Mouse (Mus musculus) spleen, adult 10 weeks (tissue): Measurements from ENCODE around the gene Vmn1r52. TPM values are rescaled to one million over a fixed set of nuclear protein-coding genes. Genes with fewer than 3 reads are reported as not detected.

Experiments used
- polyA plus RNA-seq: library from polyadenylated mRNA; stranded (reverse); fragments of 350-450 nt; fragmentation: Illumina TruSeq; extraction: RNeasy Lipid Tissue Mini Kit (QIAGEN cat#74804); gene quantifications from one replicate; pipeline ENCODE4 v1.2.3, GENCODE M21; 2015; ENCODE audit warnings: low replicate concordance; ENCODE audit not compliant: insufficient read depth

The Vmn1r52 gene
- not detected for polyA plus RNA-seq

DNA sequence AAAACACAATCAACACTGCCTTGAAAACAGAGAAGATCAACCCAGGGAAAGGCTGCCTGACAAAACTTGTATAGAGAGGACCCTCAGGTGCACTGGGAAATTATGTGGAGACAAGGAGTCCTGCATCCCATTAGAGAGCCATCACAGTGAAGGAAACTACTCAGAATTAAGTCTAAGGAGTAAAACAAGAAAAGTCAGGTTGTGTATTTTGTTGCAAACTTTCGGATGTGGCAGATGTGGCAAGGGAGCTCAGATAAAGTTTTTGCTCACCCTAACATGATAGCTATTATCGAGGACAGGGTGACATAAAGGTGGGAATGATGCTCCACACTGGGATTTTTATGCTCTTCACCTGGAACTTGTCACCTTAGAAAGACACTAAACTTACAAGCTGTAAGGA lies at the start of gene Vmn1r52:
TSS of gene Vmn1r52 (plus strand) at position 301 of the 400 bp plus-strand sequence.

DNA sequence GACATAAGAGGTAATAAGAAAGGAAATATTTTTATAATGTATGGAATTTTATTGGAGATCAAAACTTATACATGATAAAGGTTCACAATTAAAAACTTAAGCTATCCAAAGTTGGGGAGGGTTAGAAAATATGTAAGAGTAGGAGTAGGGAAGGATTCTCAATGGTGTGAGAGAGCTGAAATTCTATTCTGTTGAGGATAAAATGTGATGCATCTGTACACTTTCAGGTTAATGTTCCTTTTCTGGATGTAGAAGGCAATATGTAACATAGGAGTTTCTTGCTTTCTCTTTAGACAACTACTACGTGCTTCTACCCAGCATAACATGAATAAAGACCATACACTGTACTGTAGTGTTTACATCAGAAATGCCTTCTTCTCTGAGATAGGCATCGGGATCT lies 27.9 kb downstream of the Vmn1r52 start, which contains the start of gene V1ra8:
TSS of gene V1ra8 (plus strand) at position 301 of the 400 bp plus-strand sequence.

DNA sequence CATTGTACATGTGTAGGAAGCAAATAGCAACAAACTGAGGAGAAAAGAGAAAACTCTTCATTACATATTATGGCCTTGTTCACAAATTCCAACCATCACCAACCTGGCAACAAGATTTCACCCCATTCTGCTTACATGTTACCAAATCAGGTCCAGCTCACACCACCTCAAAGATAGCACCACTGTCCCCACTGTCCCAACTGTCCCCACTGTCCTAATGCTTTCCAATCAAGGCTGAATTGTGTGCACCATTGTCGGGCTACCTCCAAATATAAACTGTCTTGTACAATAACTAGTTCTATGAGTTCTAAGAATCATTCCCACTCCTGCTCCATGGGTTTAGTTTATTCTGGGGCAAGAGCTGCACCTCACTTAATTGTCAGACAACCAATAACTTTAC lies 49.7 kb downstream of the Vmn1r52 start, which contains the start of gene Vmn1r53:
TSS of gene Vmn1r53 (minus strand) at position 101 of the 400 bp plus-strand sequence.

Other genes starting within 250 kb of the Vmn1r52 start
- not detected for gene Vmn1r45, start 234.2 kb upstream of the Vmn1r52 start, polyA plus RNA-seq
- not detected for gene Vmn1r46, start 205.5 kb upstream of the Vmn1r52 start, polyA plus RNA-seq
- not detected for gene Vmn1r47, start 158.7 kb upstream of the Vmn1r52 start, polyA plus RNA-seq
- not detected for gene Vmn1r48, start 138.0 kb upstream of the Vmn1r52 start, polyA plus RNA-seq
- not detected for gene Vmn1r49, start 96.3 kb upstream of the Vmn1r52 start, polyA plus RNA-seq
- not detected for gene Vmn1r50, start 73.4 kb upstream of the Vmn1r52 start, polyA plus RNA-seq
- not detected for gene Vmn1r51, start 52.2 kb upstream of the Vmn1r52 start, polyA plus RNA-seq
- gene V1ra8, start 28.0 kb downstream of the Vmn1r52 start, polyA plus RNA-seq = not detected
- not detected for gene Vmn1r53, start 49.6 kb downstream of the Vmn1r52 start, polyA plus RNA-seq
- not detected for gene Vmn1r54, start 71.5 kb downstream of the Vmn1r52 start, polyA plus RNA-seq
- gene BC048671, start 126.4 kb downstream of the Vmn1r52 start, polyA plus RNA-seq = not detected
- gene Chst13, start 150.4 kb downstream of the Vmn1r52 start, polyA plus RNA-seq = not detected
- not detected for gene Uroc1, start 158.5 kb downstream of the Vmn1r52 start, polyA plus RNA-seq
- 12.3 TPM for gene Zxdc, start 194.7 kb downstream of the Vmn1r52 start, polyA plus RNA-seq